Mouse (Mus musculus): ENCODE data around the gene Fam133b. TPM values are rescaled to one million over a fixed set of nuclear protein-coding genes. Genes with fewer than 3 reads are reported as not detected.

Fam133b gene
- polyA plus RNA-seq (2015; fragmentation: Nextera tagmentation; extraction: Ambion mirVana) = 24.8 TPM in 2 replicates

DNA sequence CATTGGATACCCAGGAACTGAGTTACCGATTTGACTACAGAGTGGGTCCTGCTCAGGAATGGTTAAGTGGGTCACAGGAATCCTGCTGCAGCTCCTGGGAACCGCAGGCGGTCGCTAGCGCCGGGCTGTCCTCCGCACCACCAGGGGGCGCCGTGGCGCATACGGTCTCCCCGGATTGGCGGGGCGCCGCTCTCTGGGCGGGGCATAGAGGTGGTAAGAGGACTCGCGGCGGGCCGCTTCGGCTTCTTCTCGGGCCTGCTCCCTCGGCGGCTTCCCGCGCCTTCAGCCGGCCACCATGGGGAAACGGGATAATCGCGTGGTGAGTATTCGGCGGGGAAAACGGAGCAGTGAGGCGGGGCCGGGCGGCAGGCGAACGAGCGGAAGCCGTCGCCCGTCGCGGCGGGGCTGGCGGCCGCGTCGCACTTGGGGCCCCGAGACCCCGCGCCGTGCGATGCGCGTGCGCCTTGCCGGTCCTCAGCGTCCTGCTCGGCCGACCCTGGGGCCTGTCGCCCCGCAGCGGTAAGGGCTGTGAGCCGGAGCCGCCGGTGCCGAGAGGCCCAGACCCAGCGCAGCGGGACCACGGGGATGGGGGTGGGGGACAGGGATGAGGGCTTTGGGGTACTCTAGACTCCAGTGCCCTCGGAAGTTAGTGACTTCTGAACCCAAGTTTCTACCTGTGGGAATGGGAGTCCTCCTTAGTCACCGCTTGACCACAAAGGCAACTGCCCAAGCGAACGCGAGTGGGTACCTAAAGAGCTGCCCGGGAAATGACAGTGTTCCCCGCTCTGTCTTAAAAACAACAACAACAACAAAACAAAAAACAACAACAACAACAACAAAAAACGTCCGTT is at the start of gene Fam133b:
Fam133b (plus strand) TSS at position 205 of the 851 bp plus-strand sequence.
- H3K27me3 ChIP-seq (replicated peaks) = no peaks in the 10 kb centered on the region
- peak within 1 kb of the TSS; percentile 91 for H3K4me3 ChIP-seq (replicated peaks)
- H3K27ac ChIP-seq = peak within 1 kb of the TSS; percentile 90
- peaks cover 12% of the 10 kb centered on the region; the same call in 1 of the 2 replicates for H3K4me1 ChIP-seq
- WGBS = under 1% methylated on average over 80 of the region's 80 CpGs
- peak within 1 kb of the TSS; percentile 63 for H3K4me2 ChIP-seq
- ATAC-seq (ENCODE audit: insufficient read depth, low FRiP score, low read depth) = peak; percentile 95
- H3K9ac ChIP-seq = peak within 1 kb of the TSS; percentile 95
- H3K36me3 ChIP-seq = no peaks in the 10 kb centered on the region
- H3K9me3 ChIP-seq = no peaks in the 10 kb centered on the region

- no peak overlapping the region for H3K27ac ChIP-seq
- H3K4me3 ChIP-seq (replicated peaks) = no peak overlapping the region
- no peak for ATAC-seq (ENCODE audit: insufficient read depth, low FRiP score, low read depth)
- no peaks in the 10 kb centered on the region for H3K36me3 ChIP-seq
- no peaks in the 10 kb centered on the region for H3K9me3 ChIP-seq
- H3K27me3 ChIP-seq (replicated peaks) = no peaks in the 10 kb centered on the region
- H3K4me1 ChIP-seq = no peaks in the 10 kb centered on the region
- H3K4me2 ChIP-seq = no peak overlapping the region
- 88% methylated on average over 9 of the region's 9 CpGs for WGBS
- H3K9ac ChIP-seq = no peak overlapping the region
Observed at GRCm38 (mm10) chr5:3493968-3494367, 49.7 kb upstream of the Fam133b start.

GRCm38 (mm10) chr5:3494452-3495187 is 49.0 kb upstream of the Fam133b start:
- Histone ChIP-seq H3K27ac (no peak overlapping the region), H3K36me3 (no peaks in the 10 kb centered on the region), H3K9me3 (no peaks in the 10 kb centered on the region), H3K4me1 (no peaks in the 10 kb centered on the region), H3K4me2 (no peak overlapping the region), H3K27me3 (replicated peaks) (no peaks in the 10 kb centered on the region), H3K4me3 (replicated peaks) (no peak overlapping the region), H3K9ac (no peak overlapping the region)
- WGBS = 69% methylated on average over 8 of the region's 8 CpGs
- no peak for ATAC-seq (ENCODE audit: insufficient read depth, low FRiP score, low read depth)

DNA sequence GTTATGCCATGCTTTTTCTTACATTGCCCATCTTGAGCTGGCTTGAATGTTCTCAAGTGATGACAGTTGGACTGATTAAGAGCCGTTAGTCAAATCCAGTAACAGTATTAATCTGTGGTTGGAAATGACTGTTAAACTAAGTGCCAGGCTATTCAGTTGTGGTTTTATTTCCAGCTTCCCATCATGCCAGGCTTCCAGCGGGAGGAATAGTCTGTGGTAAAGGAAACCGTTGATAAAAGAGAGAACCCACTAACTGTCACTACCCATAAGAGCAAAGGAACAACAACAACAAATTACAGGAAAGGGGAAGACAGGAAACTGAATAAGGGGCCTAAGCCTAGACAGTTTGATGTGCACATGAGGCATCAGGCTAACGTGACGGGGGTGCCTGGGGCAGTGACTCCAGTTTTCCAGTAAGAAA is 46.1 kb upstream of the Fam133b start:
- WGBS = 80% methylated on average over 5 of the region's 5 CpGs
- no peak overlapping the region for H3K9ac ChIP-seq
- no peaks in the 10 kb centered on the region for H3K9me3 ChIP-seq
- H3K4me1 ChIP-seq = no peaks in the 10 kb centered on the region
- no peak overlapping the region for H3K4me3 ChIP-seq (replicated peaks)
- no peak overlapping the region for H3K27ac ChIP-seq
- H3K36me3 ChIP-seq = no peaks in the 10 kb centered on the region
- ATAC-seq (ENCODE audit: insufficient read depth, low FRiP score, low read depth) = no peak
- no peaks in the 10 kb centered on the region for H3K27me3 ChIP-seq (replicated peaks)
- H3K4me2 ChIP-seq = no peak overlapping the region

- no peaks in the 10 kb centered on the region for H3K27me3 ChIP-seq (replicated peaks)
- no peaks in the 10 kb centered on the region for H3K36me3 ChIP-seq
- ATAC-seq (ENCODE audit: insufficient read depth, low FRiP score, low read depth) = no peak
- H3K9ac ChIP-seq = no peak overlapping the region
- H3K4me2 ChIP-seq = no peak overlapping the region
- no peak overlapping the region for H3K27ac ChIP-seq
- no peak overlapping the region for H3K4me3 ChIP-seq (replicated peaks)
- H3K9me3 ChIP-seq = no peaks in the 10 kb centered on the region
- 85% methylated on average over 5 of the region's 5 CpGs for WGBS
- 0 out of 2 replicates have a peak, but pooled peaks cover 3% of the 10 kb centered on the region for H3K4me1 ChIP-seq
Observed at GRCm38 (mm10) chr5:3500298-3500697, 43.3 kb upstream of the Fam133b start.

GRCm38 (mm10) chr5:3500957-3501563 is 42.6 kb upstream of the Fam133b start:
- Histone ChIP-seq H3K36me3 (no peaks in the 10 kb centered on the region), H3K27me3 (replicated peaks) (no peaks in the 10 kb centered on the region), H3K9me3 (no peaks in the 10 kb centered on the region), H3K4me2 (no peak overlapping the region), H3K27ac (no peak overlapping the region), H3K4me3 (replicated peaks) (no peak overlapping the region), H3K4me1 (0 out of 2 replicates have a peak, but pooled peaks cover 3% of the 10 kb centered on the region), H3K9ac (no peak overlapping the region)
- no peak for ATAC-seq (ENCODE audit: insufficient read depth, low FRiP score, low read depth)
- 56% methylated on average over 8 of the region's 8 CpGs for WGBS

DNA sequence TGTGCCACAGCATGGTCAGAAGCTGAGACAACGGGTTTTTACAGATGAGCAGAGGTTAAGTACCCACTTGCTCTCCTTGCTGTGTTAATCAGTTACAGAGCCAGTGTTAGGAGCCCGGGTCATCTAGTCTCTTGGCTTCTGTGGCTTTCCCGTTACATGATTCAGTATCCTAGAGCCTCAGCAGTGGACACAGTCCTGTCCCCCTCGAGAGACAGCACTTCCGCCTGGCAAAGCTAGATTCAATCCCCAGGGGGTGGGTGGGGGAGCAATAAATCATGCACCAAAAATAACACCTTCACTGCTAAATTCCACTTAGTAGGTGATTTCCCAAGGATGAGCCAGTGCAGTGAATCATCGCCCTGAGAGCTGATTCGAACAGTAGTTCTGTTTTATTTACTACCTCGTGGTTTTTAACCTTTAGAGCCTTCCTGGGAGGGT is 42.0 kb upstream of the Fam133b start:
- no peak overlapping the region for H3K4me2 ChIP-seq
- no peak overlapping the region for H3K27ac ChIP-seq
- H3K4me1 ChIP-seq = 0 out of 2 replicates have a peak, but pooled peaks cover 3% of the 10 kb centered on the region
- no peak for ATAC-seq (ENCODE audit: insufficient read depth, low FRiP score, low read depth)
- no peaks in the 10 kb centered on the region for H3K36me3 ChIP-seq
- 34% methylated on average over 8 of the region's 8 CpGs for WGBS
- H3K4me3 ChIP-seq (replicated peaks) = no peak overlapping the region
- no peaks in the 10 kb centered on the region for H3K9me3 ChIP-seq
- H3K9ac ChIP-seq = no peak overlapping the region
- H3K27me3 ChIP-seq (replicated peaks) = no peaks in the 10 kb centered on the region

GRCm38 (mm10) chr5:3502610-3503350 is 40.9 kb upstream of the Fam133b start:
- WGBS = 44% methylated on average over 11 of the region's 11 CpGs
- 0 out of 2 replicates have a peak, but pooled peaks have one; percentile 47 for ATAC-seq (ENCODE audit: insufficient read depth, low FRiP score, low read depth)

GRCm38 (mm10) chr5:3503373-3503772 is 40.3 kb upstream of the Fam133b start:
- ATAC-seq (ENCODE audit: insufficient read depth, low FRiP score, low read depth) = no peak
- no peak overlapping the region for H3K4me3 ChIP-seq (replicated peaks)
- H3K27me3 ChIP-seq (replicated peaks) = no peaks in the 10 kb centered on the region
- 0 out of 2 replicates have a peak, but pooled peaks cover 3% of the 10 kb centered on the region for H3K4me1 ChIP-seq
- no peaks in the 10 kb centered on the region for H3K36me3 ChIP-seq
- 0 out of 2 replicates have a peak overlapping the region, but pooled peaks have one; percentile 27 for H3K27ac ChIP-seq
- WGBS = 80% methylated on average over 4 of the region's 4 CpGs
- no peak overlapping the region for H3K4me2 ChIP-seq
- H3K9ac ChIP-seq = no peak overlapping the region
- no peaks in the 10 kb centered on the region for H3K9me3 ChIP-seq

More at GRCm38 (mm10) chr5:3502610-3503350, 40.9 kb upstream of the Fam133b start:
- no peaks in the 10 kb centered on the region for H3K27me3 ChIP-seq (replicated peaks)
- no peak overlapping the region for H3K4me2 ChIP-seq
- 0 out of 2 replicates have a peak, but pooled peaks cover 3% of the 10 kb centered on the region for H3K4me1 ChIP-seq
- no peaks in the 10 kb centered on the region for H3K9me3 ChIP-seq
- no peak overlapping the region for H3K4me3 ChIP-seq (replicated peaks)
- no peak overlapping the region for H3K9ac ChIP-seq
- 0 out of 2 replicates have a peak overlapping the region, but pooled peaks have one; percentile 27 for H3K27ac ChIP-seq
- no peaks in the 10 kb centered on the region for H3K36me3 ChIP-seq

DNA sequence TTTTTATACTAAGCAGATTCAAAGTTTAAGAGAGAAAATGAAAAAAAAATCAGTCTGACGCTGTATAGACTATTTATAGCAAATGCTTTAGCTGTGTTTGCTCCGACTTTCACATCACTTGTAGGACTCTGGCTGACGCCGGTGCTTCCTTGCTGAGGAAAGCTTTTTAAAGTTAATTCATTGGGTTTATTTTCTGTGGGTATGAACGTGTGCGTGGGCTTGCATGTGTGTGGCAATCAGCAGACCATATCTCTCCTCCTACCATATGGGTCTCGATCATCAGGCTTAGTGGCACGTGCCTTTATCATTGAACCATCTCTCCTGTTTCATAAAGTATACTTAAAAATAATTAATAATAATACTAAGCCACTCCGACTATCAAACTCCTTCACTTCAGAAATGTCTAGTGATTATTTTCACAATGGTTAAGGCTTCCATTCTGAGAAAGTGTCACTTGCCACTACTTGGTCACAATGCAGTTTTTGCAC is 39.8 kb upstream of the Fam133b start:
- no peaks in the 10 kb centered on the region for H3K27me3 ChIP-seq (replicated peaks)
- no peak overlapping the region for H3K4me2 ChIP-seq
- no peak for ATAC-seq (ENCODE audit: insufficient read depth, low FRiP score, low read depth)
- no peak overlapping the region for H3K27ac ChIP-seq
- no peaks in the 10 kb centered on the region for H3K36me3 ChIP-seq
- H3K4me3 ChIP-seq (replicated peaks) = no peak overlapping the region
- 75% methylated on average over 9 of the region's 9 CpGs for WGBS
- H3K4me1 ChIP-seq = 0 out of 2 replicates have a peak, but pooled peaks cover 3% of the 10 kb centered on the region
- H3K9me3 ChIP-seq = no peaks in the 10 kb centered on the region
- no peak overlapping the region for H3K9ac ChIP-seq

GRCm38 (mm10) chr5:3504453-3504852 is 39.2 kb upstream of the Fam133b start:
- WGBS = 65% methylated on average over 4 of the region's 4 CpGs
- Histone ChIP-seq H3K27me3 (replicated peaks) (no peaks in the 10 kb centered on the region), H3K36me3 (no peaks in the 10 kb centered on the region)

More at GRCm38 (mm10) chr5:3504453-3504852, 39.2 kb upstream of the Fam133b start:
- Histone ChIP-seq H3K27ac (no peak overlapping the region), H3K9ac (no peak overlapping the region), H3K4me2 (no peak overlapping the region), H3K9me3 (no peaks in the 10 kb centered on the region), H3K4me3 (replicated peaks) (no peak overlapping the region), H3K4me1 (0 out of 2 replicates have a peak, but pooled peaks cover 3% of the 10 kb centered on the region)
- ATAC-seq (ENCODE audit: insufficient read depth, low FRiP score, low read depth) = no peak
